Mouse (Mus musculus) CH12.LX (cell line): Measurements from ENCODE around the gene Gm20388. TPM values are rescaled to one million over a fixed set of nuclear protein-coding genes. Genes with fewer than 3 reads are reported as not detected.

Experiments
- DNase-seq: peaks from one replicate; pipeline ENCODE4 v3.0.0-alpha.2; 2013; ENCODE audit errors: extremely low read depth
- H3K27ac ChIP-seq: 2 replicates; pipeline ENCODE4 v1.5.1; 2012; ENCODE audit warnings: low read depth, mild to moderate bottlenecking, control low read depth, moderate library complexity; ENCODE audit not compliant: insufficient read depth
- H3K27me3 ChIP-seq: replicated peaks from 2 replicates; pipeline ENCODE3; 2012; ENCODE audit warnings: inconsistent platforms
- H3K36me3 ChIP-seq, 2 experiments: replicated peaks in 1 of 2; 2 replicates each; pipeline versions ENCODE3 to v1.6.1; 2012; ENCODE audit warnings: inconsistent platforms in 1 of 2, low read length in 1 of 2, mild to moderate bottlenecking in 1 of 2, mixed read lengths in 1 of 2, moderate library complexity in 1 of 2; ENCODE audit not compliant: control insufficient read depth in 1 of 2, insufficient read depth in 1 of 2
- H3K4me1 ChIP-seq, 2 experiments: 2 replicates each; pipeline ENCODE4 v1.6.1; 2012; ENCODE audit warnings: inconsistent platforms in 1 of 2, moderate library complexity in 1 of 2; ENCODE audit not compliant: insufficient read depth in 2 of 2, control insufficient read depth in 1 of 2
- H3K4me2 ChIP-seq: 2 replicates; pipeline ENCODE4 v1.6.1; 2012; ENCODE audit warnings: low read depth, mild to moderate bottlenecking, control low read depth; ENCODE audit not compliant: poor library complexity, insufficient read depth, severe bottlenecking
- H3K4me3 ChIP-seq, 3 experiments: fragments of 150-350 bp in 1 of 3; sonication (generic) in 1 of 3; replicated peaks in 1 of 3; 2 replicates each; pipeline versions ENCODE3 to v1.5.1; 2011 to 2012; ENCODE audit warnings: low read depth in 2 of 3, low read length in 2 of 3, mild to moderate bottlenecking in 2 of 3, moderate library complexity in 2 of 3, control low read depth in 1 of 3, improper control_type of control experiment in 1 of 3, inconsistent platforms in 1 of 3, mixed read lengths in 1 of 3; ENCODE audit not compliant: poor library complexity in 1 of 3
- H3K79me2 ChIP-seq: replicated peaks from 2 replicates; pipeline ENCODE4 v1.6.1; 2012; ENCODE audit warnings: mild to moderate bottlenecking, moderate library complexity; ENCODE audit not compliant: control insufficient read depth, poor library complexity, insufficient read depth, severe bottlenecking; ENCODE audit errors: extremely low read depth
- H3K9ac ChIP-seq: 2 replicates; pipeline ENCODE4 v1.6.1; 2012; ENCODE audit warnings: low read depth, mild to moderate bottlenecking, control low read depth, moderate library complexity; ENCODE audit not compliant: insufficient read depth
- H3K9me3 ChIP-seq: replicated peaks from 2 replicates; pipeline ENCODE3; 2012; ENCODE audit warnings: low read length, inconsistent platforms, mixed read lengths
- E2F4 ChIP-seq: IDR thresholded peaks from 2 replicates; pipeline ENCODE4 v1.6.1; 2011; ENCODE audit warnings: low read depth, low read length, improper control_type of control experiment; ENCODE audit not compliant: insufficient replicate concordance
- ELF1 ChIP-seq: IDR thresholded peaks from 2 replicates; pipeline ENCODE4 v1.6.1; 2014; ENCODE audit warnings: low read depth, mild to moderate bottlenecking, inconsistent platforms, low read length, improper control_type of control experiment
- ETS1 ChIP-seq: conservative IDR thresholded peaks from 2 replicates; pipeline ENCODE4 v1.6.1; 2012; ENCODE audit warnings: low read depth, mild to moderate bottlenecking, inconsistent platforms, low read length, improper control_type of control experiment, moderate library complexity
- GABPA ChIP-seq: IDR thresholded peaks from 2 replicates; pipeline ENCODE4 v1.6.1; 2012; ENCODE audit warnings: low read depth, low read length, improper control_type of control experiment, inconsistent platforms; ENCODE audit not compliant: insufficient replicate concordance
- JUN ChIP-seq: IDR thresholded peaks from 2 replicates; pipeline ENCODE4 v1.6.1; 2011; ENCODE audit warnings: low read depth, mild to moderate bottlenecking, low read length, improper control_type of control experiment, moderate library complexity; ENCODE audit not compliant: insufficient read depth
- KAT2A ChIP-seq: IDR thresholded peaks from 2 replicates; pipeline ENCODE4 v1.6.1; 2012; ENCODE audit warnings: low read length, improper control_type of control experiment, inconsistent platforms; ENCODE audit not compliant: insufficient replicate concordance
- MAFK ChIP-seq: IDR thresholded peaks from 2 replicates; pipeline ENCODE4 v1.6.1; 2011; ENCODE audit warnings: low read length, improper control_type of control experiment; ENCODE audit not compliant: insufficient replicate concordance
- MXI1 ChIP-seq: IDR thresholded peaks from 2 replicates; pipeline ENCODE4 v1.6.1; 2011; ENCODE audit warnings: mild to moderate bottlenecking, low read depth, low read length, improper control_type of control experiment
- MYC ChIP-seq: IDR thresholded peaks from 2 replicates; pipeline ENCODE4 v1.6.1; 2011; ENCODE audit warnings: low read depth, mild to moderate bottlenecking, improper control_type of control experiment, low read length
- NELFE ChIP-seq: IDR thresholded peaks from 2 replicates; pipeline ENCODE4 v1.6.1; 2011; ENCODE audit warnings: low read depth, low read length, improper control_type of control experiment
- NRF1 ChIP-seq: IDR thresholded peaks from 2 replicates; pipeline ENCODE4 v1.6.1; 2014; ENCODE audit warnings: low read depth, mild to moderate bottlenecking, inconsistent platforms, low read length, improper control_type of control experiment, moderate library complexity
- POLR2A ChIP-seq: IDR thresholded peaks from 2 replicates; pipeline ENCODE4 v1.6.1; 2011; ENCODE audit warnings: low read depth, mild to moderate bottlenecking, improper control_type of control experiment, low read length
- RAD21 ChIP-seq: IDR thresholded peaks from 2 replicates; pipeline ENCODE4 v1.6.1; 2011; ENCODE audit warnings: low read depth, mild to moderate bottlenecking, low read length, improper control_type of control experiment, moderate library complexity
- SIN3A ChIP-seq: IDR thresholded peaks from 2 replicates; pipeline ENCODE4 v1.6.1; 2012; ENCODE audit warnings: low read length, improper control_type of control experiment, inconsistent platforms
- UBTF ChIP-seq: IDR thresholded peaks from 2 replicates; pipeline ENCODE4 v1.6.1; 2012; ENCODE audit warnings: low read depth, mild to moderate bottlenecking, inconsistent platforms, low read length, improper control_type of control experiment, moderate library complexity
- USF1 ChIP-seq: IDR thresholded peaks from 2 replicates; pipeline ENCODE4 v1.6.1; 2014; ENCODE audit warnings: low read depth, mild to moderate bottlenecking, inconsistent platforms, low read length, improper control_type of control experiment
- USF2 ChIP-seq: conservative IDR thresholded peaks from 2 replicates; pipeline ENCODE4 v1.6.1; 2011; ENCODE audit warnings: low read depth, low read length, improper control_type of control experiment
- ZC3H11A ChIP-seq: IDR thresholded peaks from 2 replicates; pipeline ENCODE4 v1.6.1; 2012; ENCODE audit warnings: low read depth, mild to moderate bottlenecking, inconsistent platforms, low read length, improper control_type of control experiment
- ZKSCAN1 ChIP-seq: IDR thresholded peaks from 2 replicates; pipeline ENCODE4 v1.6.1; 2012; ENCODE audit warnings: low read depth, inconsistent platforms, low read length, improper control_type of control experiment, borderline replicate concordance
- ZNF384 ChIP-seq: IDR thresholded peaks from 2 replicates; pipeline ENCODE4 v1.6.1; 2012; ENCODE audit warnings: low read depth, low read length, improper control_type of control experiment, inconsistent platforms
- dilution Hi-C: fragments of 300-500 bp; cut with MboI; formaldehyde crosslinking; loops from 2 replicates; pipeline ENCODE4 v1.14.3; 2020; ENCODE audit warnings: low sequenced_read_pairs; ENCODE audit not compliant: extremely low pct_unique_long_range_greater_than_20kb, extremely low pct_ligation_motif_present
- in situ Hi-C: fragments of 300-500 bp; cut with MboI; formaldehyde crosslinking; loops from 3 replicates; pipeline ENCODE4 v1.14.3; 2019; ENCODE audit warnings: low sequenced_read_pairs, low pct_ligation_motif_present, low pct_unique_long_range_greater_than_20kb, mixed read lengths
- polyA plus RNA-seq: library from polyadenylated mRNA; unstranded; fragments of >175 nt; gene quantifications from 2 replicates; pipeline ENCODE4 v1.2.1, GENCODE M21; 2012; ENCODE audit warnings: low read depth; ENCODE audit not compliant: insufficient read length
- total RNA-seq, 2 experiments: library from RNA; depleted of rRNA; stranded (reverse); fragments of 300-350 nt in 1 of 2; fragments of >200 nt in 1 of 2; gene quantifications; 2 replicates each; pipeline ENCODE4 v1.2.3; 2012 to 2014

Gm20388 gene
- total and polyA plus RNA-seq, 3 experiments = 14.8 to 26.3 (median 22.2) TPM

- Histone ChIP-seq H3K9ac (no peak overlapping the region), H3K36me3 (peaks cover 72 to 97% of the 10 kb centered on the region in 2 experiments), H3K4me2 (no peak overlapping the region), H3K9me3 (peaks cover 27% of the 10 kb centered on the region), H3K27ac (no peak overlapping the region), H3K79me2 (no peaks in the 10 kb centered on the region), H3K4me1 (peaks cover 2 to 12% of the 10 kb centered on the region in 2 experiments; a peak in 2 of 4 replicates)
- TF ChIP-seq NRF1 = no peak
- no peak for TF ChIP-seq ZNF384
- TF ChIP-seq KAT2A = no peak
- no peak for TF ChIP-seq SIN3A
- no peak for TF ChIP-seq USF2
- TF ChIP-seq USF1 = no peak
- TF ChIP-seq ELF1 = no peak
- no peak for TF ChIP-seq ZC3H11A
- no peak for TF ChIP-seq MYC
- no peak for TF ChIP-seq ETS1
- TF ChIP-seq E2F4 = no peak
- TF ChIP-seq JUN = no peak
- TF ChIP-seq RAD21 = no peak
- no peak for TF ChIP-seq UBTF
- no peak for TF ChIP-seq NELFE
- TF ChIP-seq GABPA = no peak
- TF ChIP-seq, all 38 proteins: peak for 0
- H3K4me3 ChIP-seq = no peak overlapping the region
- no peaks in the 10 kb centered on the region for H3K27me3 ChIP-seq
- dilution Hi-C loops = no loop called here
- no peak for DNase-seq
- in situ Hi-C loops = no loop called here
Observed at GRCm38 (mm10) chr8:122333531-122333930, 2422.9 kb downstream of the Gm20388 start.

DNA sequence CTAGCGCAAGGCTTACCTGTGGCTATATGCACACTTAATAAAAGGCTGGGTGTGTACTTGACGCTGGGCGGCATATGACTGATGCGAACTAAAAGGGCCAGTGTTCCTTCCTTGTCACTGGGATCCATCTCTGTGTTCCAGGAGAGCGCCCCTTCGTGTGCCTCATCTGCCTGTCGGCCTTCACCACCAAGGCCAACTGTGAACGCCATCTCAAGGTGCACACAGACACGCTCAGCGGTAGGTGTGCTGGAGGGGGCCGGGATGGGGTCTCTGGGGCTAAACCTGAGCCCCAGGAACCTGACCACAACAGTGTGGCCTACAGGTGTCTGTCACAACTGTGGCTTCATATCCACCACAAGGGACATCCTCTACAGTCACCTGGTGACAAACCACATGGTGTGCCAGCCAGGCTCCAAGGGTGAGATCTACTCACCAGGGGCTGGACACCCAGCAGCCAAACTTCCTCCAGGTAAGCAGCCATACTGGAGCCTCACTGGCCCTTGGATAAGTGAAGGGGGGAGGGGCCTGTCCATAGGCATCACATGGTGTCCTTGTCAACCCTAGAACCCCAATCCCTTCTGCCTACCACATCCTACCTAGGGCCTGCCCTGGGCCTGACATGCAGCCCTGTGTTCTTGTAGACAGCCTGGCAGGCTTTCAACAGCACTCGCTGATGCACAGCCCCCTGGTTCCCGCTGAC is 2424.3 kb downstream of the Gm20388 start:
- no peak overlapping the region for H3K4me2 ChIP-seq
- in situ Hi-C loops = no loop called here
- no peak for DNase-seq
- H3K27me3 ChIP-seq = no peaks in the 10 kb centered on the region
- no peak overlapping the region for H3K9ac ChIP-seq
- H3K4me3 ChIP-seq = no peak overlapping the region
- dilution Hi-C loops = no loop called here
- TF ChIP-seq ZKSCAN1 (no peak), MXI1 (no peak), ELF1 (no peak), MAFK (no peak), USF2 (no peak), USF1 (no peak), SIN3A (no peak), POLR2A (no peak), NELFE (no peak), RAD21 (no peak)
- no peaks in the 10 kb centered on the region for H3K79me2 ChIP-seq
- H3K9me3 ChIP-seq = peaks cover 27% of the 10 kb centered on the region
- H3K36me3 ChIP-seq = peaks cover 67 to 93% of the 10 kb centered on the region in 2 experiments
- H3K27ac ChIP-seq = no peak overlapping the region
- peaks cover 0 to 10% of the 10 kb centered on the region in 2 experiments; a peak in 2 of 4 replicates for H3K4me1 ChIP-seq
